Mouse (Mus musculus) T-helper 17 cell (primary cell): Measurements from ENCODE around the gene H2afv.

Experiments
- in situ Hi-C, 2 experiments: fragments of 300-600 bp; cut with MboI, MseI; formaldehyde crosslinking; loops; 1 replicate in 1 of 2; 2 replicates in 1 of 2; pipeline ENCODE4 v1.15.1; 2025; ENCODE audit warnings: high pct_unique_total_duplicates in 2 of 2

H2afv gene

GRCm38 (mm10) chr11:6444077-6444853 lies at the start of gene H2afv:
Gene H2afv (minus strand): TSS chr11:6444443.
- in situ Hi-C loops = no loop called here

GRCm38 (mm10) chr11:6489691-6490503 lies 45.7 kb upstream of the H2afv start:
- in situ Hi-C loops = no loop called here

GRCm38 (mm10) chr11:6489257-6489656 lies 45.0 kb upstream of the H2afv start:
- in situ Hi-C loops = no loop called here

GRCm38 (mm10) chr11:6488041-6488684 lies 43.9 kb upstream of the H2afv start:
- in situ Hi-C loops = no loop called here

GRCm38 (mm10) chr11:6487496-6487895 lies 43.3 kb upstream of the H2afv start:
- in situ Hi-C loops = no loop called here

GRCm38 (mm10) chr11:6486916-6487315 lies 42.7 kb upstream of the H2afv start:
- in situ Hi-C loops = no loop called here

GRCm38 (mm10) chr11:6484244-6484959 lies 40.2 kb upstream of the H2afv start:
- in situ Hi-C loops = no loop called here

GRCm38 (mm10) chr11:6483103-6483502 lies 38.9 kb upstream of the H2afv start:
- in situ Hi-C loops = no loop called here

GRCm38 (mm10) chr11:6481669-6482185 lies 37.5 kb upstream of the H2afv start:
- in situ Hi-C loops = no loop called here

- in situ Hi-C loops = no loop called here
These were observed 36.6 kb upstream of the H2afv start for GRCm38 (mm10) chr11:6480681-6481405.

GRCm38 (mm10) chr11:6480191-6480590 lies 35.9 kb upstream of the H2afv start:
- in situ Hi-C loops = no loop called here

- in situ Hi-C loops = no loop called here
These were observed 35.0 kb upstream of the H2afv start for GRCm38 (mm10) chr11:6479231-6479630.

GRCm38 (mm10) chr11:6477350-6477749 lies 33.1 kb upstream of the H2afv start:
- in situ Hi-C loops = no loop called here

- in situ Hi-C loops = no loop called here
These were observed 32.6 kb upstream of the H2afv start for GRCm38 (mm10) chr11:6476876-6477275.

- in situ Hi-C loops = no loop called here
These were observed 31.7 kb upstream of the H2afv start, which contains the start of gene Purb for GRCm38 (mm10) chr11:6475867-6476484. Gene Purb (minus strand): TSS chr11:6475917.

GRCm38 (mm10) chr11:6474874-6475731 lies 30.9 kb upstream of the H2afv start:
- in situ Hi-C loops = no loop called here

- in situ Hi-C loops = no loop called here
These were observed 30.1 kb upstream of the H2afv start for GRCm38 (mm10) chr11:6474381-6474780.

- in situ Hi-C loops = no loop called here
These were observed 27.8 kb upstream of the H2afv start for GRCm38 (mm10) chr11:6472076-6472475.

GRCm38 (mm10) chr11:6471493-6471892 lies 27.2 kb upstream of the H2afv start:
- in situ Hi-C loops = no loop called here
